Mouse (Mus musculus) urinary bladder, postnatal 25 days (tissue): Measurements from ENCODE around the gene Setd4.
"Not testable (repeated sequence)": the region's sequence is repeated elsewhere in the genome, so short reads cannot be mapped to it uniquely, and the experiment has no call there.

Experiments used
- DNase-seq: peaks from one replicate; pipeline ENCODE4 v3.0.0; 2022; ENCODE audit warnings: low spot score

The Setd4 gene

GRCm38 (mm10) chr16:93603439-93604212, at the start of gene Setd4:
Gene Setd4 (minus strand): TSS chr16:93604063.
- DNase-seq = peak; percentile 89

- no peak for DNase-seq
These were observed 44.7 kb upstream of the Setd4 start for GRCm38 (mm10) chr16:93648441-93649183.

- no peak for DNase-seq
These were observed 40.1 kb upstream of the Setd4 start for GRCm38 (mm10) chr16:93644006-93644405.

DNA sequence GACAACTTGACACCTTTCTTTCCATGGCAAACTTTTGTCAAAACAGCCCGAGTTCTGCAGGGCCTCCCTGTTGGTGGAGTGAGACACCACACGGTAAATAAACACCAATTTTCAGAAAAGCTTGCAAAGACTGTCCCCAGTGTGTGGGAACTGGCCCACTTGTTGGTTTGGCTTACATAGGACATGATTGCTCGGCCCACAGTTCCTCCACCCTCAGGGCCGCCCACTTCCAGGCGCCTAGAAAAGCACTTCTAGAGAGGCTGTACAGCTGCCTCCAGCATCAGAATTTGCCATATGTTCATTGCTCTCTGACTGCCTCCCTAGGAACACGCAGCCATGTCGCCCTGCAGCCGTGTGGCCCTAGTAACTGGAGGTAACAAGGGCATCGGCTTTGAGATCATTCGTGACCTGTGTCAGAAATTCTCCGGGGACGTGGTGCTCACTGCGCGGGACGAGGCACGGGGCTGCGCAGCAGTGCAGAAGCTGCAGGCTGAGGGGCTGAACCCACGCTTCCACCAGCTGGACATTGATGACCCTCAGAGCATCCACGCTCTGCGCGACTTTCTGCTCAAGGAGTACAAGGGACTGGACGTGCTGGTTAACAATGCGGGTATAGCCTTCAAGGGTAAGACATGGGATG, 24.0 kb upstream of the Setd4 start, which contains the start of gene Gm5678:
TSS of gene Gm5678 (plus strand) at position 337 of the 640 bp plus-strand sequence.
- no peak for DNase-seq

DNA sequence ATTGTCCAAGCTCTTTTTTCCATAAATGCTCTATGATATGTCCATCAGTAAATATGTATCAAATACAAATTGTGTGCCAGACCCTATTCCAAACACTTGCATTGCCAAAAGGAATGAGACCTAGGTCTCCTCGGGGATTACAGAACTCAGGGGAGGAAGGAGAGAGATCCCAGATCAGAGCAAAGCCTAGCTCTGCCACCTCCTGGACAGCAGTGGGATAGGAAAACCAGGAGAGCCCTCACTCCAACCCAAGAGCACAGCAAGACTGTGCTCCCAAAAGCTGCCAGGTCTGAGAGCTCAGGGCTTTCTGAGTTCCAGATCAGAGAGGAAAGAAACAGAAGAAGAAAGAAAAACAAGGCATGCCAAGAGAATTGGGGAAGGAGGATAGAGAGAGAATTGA, 22.9 kb upstream of the Setd4 start:
- DNase-seq = peak; percentile 36

- no peak for DNase-seq
These were observed 20.8 kb upstream of the Setd4 start for GRCm38 (mm10) chr16:93624671-93625070.

DNA sequence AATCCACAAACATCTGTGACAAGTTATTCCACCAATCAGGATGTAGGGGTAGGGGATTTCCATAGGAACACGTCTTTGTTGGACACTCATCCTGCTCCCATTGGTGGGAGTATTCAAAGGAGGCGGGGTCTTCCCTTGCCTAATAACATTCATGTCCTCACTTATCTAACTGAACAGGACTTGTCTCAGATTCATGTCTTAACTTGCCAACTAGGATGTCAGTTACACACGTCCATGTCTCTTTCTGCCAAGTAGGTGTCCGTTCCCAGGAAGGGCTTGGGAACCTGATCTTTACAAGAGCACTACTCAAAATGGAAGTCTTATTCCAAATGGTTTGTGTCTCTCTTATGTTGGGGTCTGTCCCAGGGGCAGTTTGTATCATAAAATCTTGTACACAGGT, 19.9 kb upstream of the Setd4 start:
- not testable (repeated sequence) for DNase-seq

DNA sequence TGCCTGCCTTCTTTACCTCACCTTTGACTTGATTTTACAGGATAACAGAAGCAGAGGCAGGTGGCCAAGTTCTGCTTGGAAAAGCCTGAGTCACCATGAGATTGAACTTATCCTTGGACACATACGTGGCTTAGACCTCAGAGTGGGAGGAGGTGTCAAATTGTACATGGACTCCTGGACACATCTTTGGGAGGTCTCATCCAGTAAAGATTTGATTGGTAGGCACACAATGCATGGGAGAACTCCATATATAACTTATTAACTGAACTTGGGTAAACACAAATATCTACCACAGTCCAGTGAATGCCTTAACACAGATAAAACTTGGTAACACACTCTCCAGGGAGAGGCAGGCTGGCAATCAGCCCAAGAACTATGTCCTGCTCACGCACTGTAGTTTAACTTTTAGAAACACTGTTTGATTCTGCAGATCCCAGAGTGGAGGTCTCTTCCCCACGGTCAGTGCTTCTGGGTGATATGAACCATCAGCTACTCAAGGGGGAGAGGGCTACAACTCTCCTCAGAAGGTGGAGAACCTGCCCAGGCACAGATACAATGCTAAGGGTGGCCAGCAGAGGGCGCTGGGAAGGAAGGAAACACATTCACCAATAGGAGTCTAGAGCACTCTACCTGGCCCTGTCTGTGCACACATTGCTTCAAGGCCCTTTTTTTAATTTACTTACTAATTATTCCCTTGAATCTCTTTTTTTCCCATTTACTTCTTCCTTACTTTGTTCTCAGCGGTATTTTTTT, 11.4 kb upstream of the Setd4 start:
- DNase-seq = peak; percentile 78

DNA sequence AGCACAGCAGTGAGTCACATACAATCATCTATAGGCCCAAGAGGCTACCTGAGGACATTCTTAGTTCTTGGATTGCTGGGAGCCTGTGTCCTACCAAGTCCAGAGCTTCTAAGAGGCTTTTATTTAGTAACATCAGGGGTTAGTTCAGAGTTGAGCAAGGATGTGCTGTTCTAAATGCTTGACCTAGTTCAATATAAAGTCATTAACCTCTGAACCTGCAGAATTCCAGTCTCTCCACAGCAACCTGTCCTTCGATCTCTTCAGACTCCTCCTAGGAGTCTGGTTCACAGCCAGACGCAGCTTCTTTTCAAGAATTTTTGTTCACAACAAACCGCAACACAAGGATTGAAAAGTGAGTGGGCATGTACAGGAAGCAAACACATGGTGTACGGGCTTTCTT, 7.1 kb upstream of the Setd4 start:
- DNase-seq = no peak

DNA sequence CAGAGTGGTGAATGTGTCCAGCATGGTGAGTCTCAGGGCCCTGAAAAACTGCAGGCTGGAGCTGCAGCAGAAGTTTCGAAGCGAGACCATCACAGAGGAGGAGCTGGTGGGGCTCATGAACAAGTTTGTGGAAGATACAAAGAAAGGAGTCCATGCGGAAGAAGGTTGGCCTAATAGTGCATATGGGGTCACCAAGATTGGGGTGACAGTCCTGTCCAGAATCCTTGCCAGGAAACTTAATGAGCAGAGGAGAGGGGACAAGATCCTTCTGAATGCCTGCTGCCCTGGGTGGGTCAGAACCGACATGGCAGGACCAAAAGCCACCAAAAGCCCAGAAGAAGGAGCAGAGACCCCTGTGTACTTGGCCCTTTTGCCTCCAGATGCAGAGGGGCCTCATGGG, 5.9 kb upstream of the Setd4 start:
- DNase-seq = no peak

- DNase-seq = no peak
These were observed 4.9 kb upstream of the Setd4 start for GRCm38 (mm10) chr16:93608731-93609130.

- peak; percentile 82 for DNase-seq
These were observed 3.8 kb upstream of the Setd4 start for GRCm38 (mm10) chr16:93607669-93608101.

GRCm38 (mm10) chr16:93606146-93606545, 2.3 kb upstream of the Setd4 start:
- DNase-seq = peak; percentile 1

GRCm38 (mm10) chr16:93605553-93605952, 1.7 kb upstream of the Setd4 start, which contains the start of gene Cbr1:
Gene Cbr1 (plus strand): TSS chr16:93605853.
- peak; percentile 2 for DNase-seq

DNA sequence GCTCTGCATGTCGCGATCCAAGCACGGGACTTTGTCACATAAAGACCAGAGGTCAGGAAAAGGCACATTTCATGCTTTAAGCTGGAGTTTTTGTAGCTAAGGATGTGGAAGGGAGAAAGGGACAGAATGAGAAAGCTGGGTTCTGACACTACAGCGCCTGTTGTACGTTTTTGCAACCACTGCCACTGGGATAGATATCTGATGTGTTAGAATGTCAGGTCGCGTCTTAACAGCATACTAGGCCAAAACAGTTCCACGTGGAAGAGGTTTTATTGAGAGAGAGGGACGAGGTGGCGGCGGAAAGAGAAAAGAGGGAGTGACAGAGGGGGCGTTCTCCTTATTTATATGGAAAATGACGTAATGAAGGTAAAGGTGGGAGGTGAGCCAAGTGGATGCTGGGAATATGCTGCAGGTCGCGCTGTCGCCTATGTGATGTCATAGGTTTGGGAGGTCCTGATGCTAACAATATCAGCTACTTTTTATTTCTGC, 662 bp upstream of the Setd4 start:
- peak; percentile 6 for DNase-seq

DNA sequence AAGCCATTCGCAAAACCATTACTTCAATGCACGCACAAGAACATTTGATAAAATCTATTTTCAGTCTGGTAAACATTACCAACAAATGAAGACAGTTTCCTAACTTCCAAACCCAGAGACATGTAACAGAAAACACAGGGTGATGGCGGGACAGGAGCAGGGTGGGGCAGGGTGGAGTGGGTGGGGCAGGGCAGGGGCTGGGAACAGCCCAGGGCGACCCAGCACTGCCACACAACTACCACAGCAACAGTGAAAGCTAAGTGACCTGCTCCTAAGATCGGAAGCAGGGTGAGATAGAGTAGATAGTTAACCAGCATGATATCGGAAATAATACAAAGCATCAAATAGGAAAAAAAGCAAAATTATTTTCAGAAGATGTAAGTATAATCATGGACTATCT, 4.4 kb downstream of the Setd4 start:
- DNase-seq = no peak

DNA sequence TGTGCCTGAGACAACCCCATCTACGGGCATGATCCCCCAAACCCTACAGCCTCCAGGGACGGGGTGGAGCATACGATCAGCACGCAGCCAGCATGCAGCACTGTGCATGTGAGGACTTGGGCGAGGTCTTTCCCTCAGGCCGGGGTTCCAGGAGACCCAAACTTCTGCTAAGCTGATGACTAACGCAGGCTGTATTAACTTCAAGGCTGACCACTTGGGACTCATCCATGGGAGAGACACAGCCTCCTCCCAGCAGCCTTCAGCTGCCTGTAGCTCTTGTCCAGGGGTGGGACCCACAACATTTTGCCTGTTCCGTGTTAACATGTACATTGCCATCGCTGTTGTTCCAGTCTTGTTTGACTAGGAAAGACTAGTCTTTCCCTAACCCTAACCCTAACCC, 6.3 kb downstream of the Setd4 start:
- DNase-seq = no peak

GRCm38 (mm10) chr16:93596807-93597206, 7.1 kb downstream of the Setd4 start:
- no peak for DNase-seq

- no peak for DNase-seq
These were observed 8.1 kb downstream of the Setd4 start for GRCm38 (mm10) chr16:93595766-93596165.

DNA sequence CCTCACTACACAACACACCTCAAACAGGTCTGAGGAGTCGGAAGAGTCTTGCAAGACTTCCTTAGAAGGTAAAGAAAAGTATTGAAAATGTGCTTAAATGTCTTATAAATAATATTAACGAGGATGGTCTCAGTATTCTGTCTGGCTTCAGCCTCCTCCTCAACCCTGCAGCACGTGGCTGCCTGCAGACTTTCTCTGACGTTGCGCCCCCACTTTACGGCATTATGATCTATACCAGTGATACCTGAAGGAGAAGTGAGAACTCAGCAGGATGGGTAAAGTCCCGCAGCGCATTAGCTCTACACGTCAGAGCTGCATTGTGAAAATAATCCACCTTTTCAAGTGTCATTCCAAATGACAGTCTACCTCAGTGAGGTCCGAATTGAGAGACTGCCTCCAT, 9.4 kb downstream of the Setd4 start:
- no peak for DNase-seq

DNA sequence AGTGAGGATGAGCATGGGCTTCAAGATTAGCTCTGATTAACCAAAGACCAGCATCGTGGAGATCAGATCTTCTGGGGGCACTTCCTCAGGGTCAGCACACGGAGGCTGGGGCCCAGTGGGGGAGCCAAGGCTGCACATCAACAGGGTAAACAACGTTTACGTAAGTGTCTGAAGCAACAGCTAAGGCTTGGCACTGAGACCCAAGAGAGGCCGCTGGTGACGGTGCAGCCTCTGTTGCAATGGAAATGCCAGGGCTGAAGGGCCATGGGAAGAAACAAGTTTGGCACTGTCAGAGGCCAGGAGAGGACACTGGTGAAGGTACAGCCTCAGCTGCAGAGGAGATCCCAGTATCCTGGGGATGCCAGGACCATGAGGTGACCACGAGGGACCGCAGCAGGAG, 10.5 kb downstream of the Setd4 start:
- no peak for DNase-seq

DNA sequence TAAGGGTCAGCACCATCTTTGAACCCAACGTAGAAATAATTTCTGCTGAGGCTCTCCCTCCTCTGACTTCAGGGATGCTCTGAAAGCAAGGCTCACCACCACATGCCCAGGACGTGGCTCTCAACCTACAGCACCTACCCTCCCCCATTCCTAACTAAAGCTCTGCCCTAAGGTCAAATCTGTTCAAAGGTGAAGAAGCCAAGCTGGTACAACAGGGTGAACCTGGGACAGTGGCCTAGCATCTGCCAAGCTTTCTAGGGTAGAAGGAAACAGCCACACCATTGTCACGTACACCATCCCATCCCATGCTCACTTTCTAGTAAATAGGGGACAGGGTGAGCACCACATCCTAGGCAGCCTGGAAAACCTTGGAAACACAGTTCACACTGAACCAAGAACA, 11.2 kb downstream of the Setd4 start:
- DNase-seq = no peak
